Mouse (Mus musculus) hindbrain, embryonic 11.5 days (tissue): Measurements from ENCODE around the gene Ppm1h. TPM values are rescaled to one million over a fixed set of nuclear protein-coding genes. Genes with fewer than 3 reads are reported as not detected.

Source experiments
- ATAC-seq: fragments of 200-750 bp; cut with Nextera tagmentation; 2 replicates; pipeline ENCODE4 v1.8.0; 2017; ENCODE audit warnings: mild to moderate bottlenecking, moderate TSS enrichment, moderate library complexity; ENCODE audit not compliant: low FRiP score
- DNase-seq: peaks from one replicate; pipeline ENCODE4 v3.0.0-alpha.2; 2015; ENCODE audit warnings: low spot score
- H3K27ac ChIP-seq: fragments of 300-500 bp; sonication (generic); 2 replicates; pipeline ENCODE4 v1.5.1; 2014; ENCODE audit warnings: mild to moderate bottlenecking, low read depth, low read length
- H3K27me3 ChIP-seq: fragments of 300-500 bp; sonication (generic); 2 replicates; pipeline ENCODE4 v1.6.1; 2014; ENCODE audit warnings: mild to moderate bottlenecking, low read length, moderate library complexity, mixed read lengths; ENCODE audit not compliant: control insufficient read depth, insufficient read depth
- H3K36me3 ChIP-seq: fragments of 300-500 bp; sonication (generic); 2 replicates; pipeline ENCODE4 v1.6.1; 2014; ENCODE audit warnings: mild to moderate bottlenecking, low read length, moderate library complexity, mixed read lengths; ENCODE audit not compliant: control insufficient read depth, insufficient read depth
- H3K4me1 ChIP-seq: fragments of 300-500 bp; sonication (generic); replicated peaks from 2 replicates; pipeline ENCODE4 v1.6.1; 2014; ENCODE audit warnings: low read length, mixed read lengths; ENCODE audit not compliant: control insufficient read depth, insufficient read depth
- H3K4me2 ChIP-seq: fragments of 300-500 bp; sonication (generic); replicated peaks from 2 replicates; pipeline ENCODE4 v1.6.1; 2014; ENCODE audit warnings: mild to moderate bottlenecking, low read depth, low read length
- H3K4me3 ChIP-seq: fragments of 300-500 bp; sonication (generic); 2 replicates; pipeline ENCODE4 v1.5.1; 2014; ENCODE audit warnings: low read depth, low read length
- H3K9ac ChIP-seq: fragments of 300-500 bp; sonication (generic); 2 replicates; pipeline ENCODE4 v1.6.1; 2014; ENCODE audit warnings: low read depth, low read length
- H3K9me3 ChIP-seq: fragments of 300-500 bp; sonication (generic); 2 replicates; pipeline ENCODE4 v1.6.1; 2016; ENCODE audit warnings: low read length; ENCODE audit not compliant: control insufficient read depth
- WGBS: fragments of 180-500 bp; shearing (Covaris S2); extraction: QIAGEN DNeasy Blood & Tissue Kit; methylation state at CpG from one replicate; pipeline ENCODE4 v1.1.7; 2014; 5-methylcytosine and 5-hydroxymethylcytosine counted together
- polyA plus RNA-seq: library from polyadenylated mRNA; unstranded; fragments of >200 nt; fragmentation: Nextera tagmentation; extraction: Ambion mirVana; gene quantifications from 2 replicates; pipeline ENCODE4 v1.2.1, GENCODE M21; 2014

The Ppm1h gene
- polyA plus RNA-seq, 1 experiment from 2014 or later = 9.7 TPM

GRCm38 (mm10) chr10:122764653-122765052, 86.1 kb downstream of the Ppm1h start:
- 61% methylated on average over 7 of the region's 7 CpGs for WGBS
- Histone ChIP-seq H3K27me3 (no peaks in the 10 kb centered on the region), H3K9ac (no peak overlapping the region), H3K4me3 (no peak overlapping the region), H3K27ac (no peak overlapping the region), H3K4me1 (no peaks in the 10 kb centered on the region), H3K36me3 (no peaks in the 10 kb centered on the region), H3K4me2 (no peak overlapping the region), H3K9me3 (no peaks in the 10 kb centered on the region)
- ATAC-seq = peak; percentile 47; the same call in 1 of the 2 replicates
- DNase-seq = no peak

- Histone ChIP-seq H3K4me2 (no peak overlapping the region), H3K27me3 (no peaks in the 10 kb centered on the region), H3K9me3 (no peaks in the 10 kb centered on the region), H3K4me3 (no peak overlapping the region), H3K9ac (no peak overlapping the region), H3K27ac (no peak overlapping the region), H3K36me3 (no peaks in the 10 kb centered on the region), H3K4me1 (no peaks in the 10 kb centered on the region)
- ATAC-seq (no peak), DNase-seq (no peak)
- WGBS = 54% methylated on average over 4 of the region's 4 CpGs
Observed at GRCm38 (mm10) chr10:122765521-122765920, 87.0 kb downstream of the Ppm1h start.

- DNase-seq = no peak
- Histone ChIP-seq H3K4me1 (no peaks in the 10 kb centered on the region), H3K27me3 (no peaks in the 10 kb centered on the region)
Observed at GRCm38 (mm10) chr10:122765992-122766391, 87.4 kb downstream of the Ppm1h start.

GRCm38 (mm10) chr10:122768204-122768892, 89.8 kb downstream of the Ppm1h start:
- ATAC-seq = no peak
- no peaks in the 10 kb centered on the region for H3K4me1 ChIP-seq
- H3K27me3 ChIP-seq = no peaks in the 10 kb centered on the region
- H3K27ac ChIP-seq = no peak overlapping the region
- H3K4me2 ChIP-seq = no peak overlapping the region
- no peak overlapping the region for H3K4me3 ChIP-seq
- DNase-seq = no peak
- no peaks in the 10 kb centered on the region for H3K9me3 ChIP-seq
- no peak overlapping the region for H3K9ac ChIP-seq
- 69% methylated on average over 13 of the region's 13 CpGs for WGBS
- H3K36me3 ChIP-seq = no peaks in the 10 kb centered on the region

More at GRCm38 (mm10) chr10:122765992-122766391, 87.4 kb downstream of the Ppm1h start:
- Histone ChIP-seq H3K4me3 (no peak overlapping the region), H3K36me3 (no peaks in the 10 kb centered on the region), H3K9me3 (no peaks in the 10 kb centered on the region), H3K27ac (no peak overlapping the region), H3K4me2 (no peak overlapping the region), H3K9ac (no peak overlapping the region)
- 57% methylated on average over 8 of the region's 8 CpGs for WGBS
- ATAC-seq = no peak

GRCm38 (mm10) chr10:122768893-122769341, 90.4 kb downstream of the Ppm1h start:
- H3K27me3 ChIP-seq = no peaks in the 10 kb centered on the region
- H3K4me1 ChIP-seq = no peaks in the 10 kb centered on the region
- DNase-seq = no peak
- no peaks in the 10 kb centered on the region for H3K36me3 ChIP-seq
- no peaks in the 10 kb centered on the region for H3K9me3 ChIP-seq
- H3K9ac ChIP-seq = no peak overlapping the region
- no peak overlapping the region for H3K4me3 ChIP-seq
- WGBS = 70% methylated on average over 6 of the region's 6 CpGs
- no peak for ATAC-seq
- H3K4me2 ChIP-seq = no peak overlapping the region
- H3K27ac ChIP-seq = no peak overlapping the region

- no peak overlapping the region for H3K27ac ChIP-seq
Observed at GRCm38 (mm10) chr10:122770337-122770736, 91.8 kb downstream of the Ppm1h start.

GRCm38 (mm10) chr10:122770987-122771386, 92.4 kb downstream of the Ppm1h start:
- H3K4me3 ChIP-seq = no peak overlapping the region
- H3K4me1 ChIP-seq = no peaks in the 10 kb centered on the region
- WGBS = 59% methylated on average over 5 of the region's 5 CpGs
- no peak for ATAC-seq
- no peak for DNase-seq
- H3K27me3 ChIP-seq = no peaks in the 10 kb centered on the region
- no peak overlapping the region for H3K9ac ChIP-seq
- no peak overlapping the region for H3K4me2 ChIP-seq
- H3K9me3 ChIP-seq = no peaks in the 10 kb centered on the region
- H3K27ac ChIP-seq = no peak overlapping the region
- no peaks in the 10 kb centered on the region for H3K36me3 ChIP-seq

More at GRCm38 (mm10) chr10:122770337-122770736, 91.8 kb downstream of the Ppm1h start:
- Histone ChIP-seq H3K36me3 (no peaks in the 10 kb centered on the region), H3K27me3 (no peaks in the 10 kb centered on the region), H3K4me3 (no peak overlapping the region), H3K4me1 (no peaks in the 10 kb centered on the region), H3K4me2 (no peak overlapping the region), H3K9ac (no peak overlapping the region), H3K9me3 (no peaks in the 10 kb centered on the region)
- ATAC-seq (no peak), DNase-seq (no peak)
- WGBS = 72% methylated on average over 7 of the region's 7 CpGs

- no peak for ATAC-seq
- Histone ChIP-seq H3K4me2 (no peak overlapping the region), H3K9me3 (no peaks in the 10 kb centered on the region), H3K9ac (no peak overlapping the region), H3K27ac (no peak overlapping the region), H3K36me3 (no peaks in the 10 kb centered on the region), H3K27me3 (no peaks in the 10 kb centered on the region), H3K4me3 (no peak overlapping the region), H3K4me1 (no peaks in the 10 kb centered on the region)
- 92% methylated on average over 7 of the region's 7 CpGs for WGBS
- no peak for DNase-seq
Observed at GRCm38 (mm10) chr10:122774169-122774568, 95.6 kb downstream of the Ppm1h start.

GRCm38 (mm10) chr10:122777436-122777835, 98.9 kb downstream of the Ppm1h start:
- ATAC-seq (no peak), DNase-seq (no peak)
- no peak overlapping the region for H3K4me2 ChIP-seq
- WGBS = 68% methylated on average over 3 of the region's 3 CpGs
- no peak overlapping the region for H3K27ac ChIP-seq
- no peak overlapping the region for H3K9ac ChIP-seq
- no peaks in the 10 kb centered on the region; the same call in 1 of the 2 replicates for H3K27me3 ChIP-seq
- H3K9me3 ChIP-seq = no peaks in the 10 kb centered on the region
- H3K4me3 ChIP-seq = no peak overlapping the region
- no peaks in the 10 kb centered on the region for H3K36me3 ChIP-seq
- 0 out of 2 replicates have a peak, but pooled peaks cover 2% of the 10 kb centered on the region for H3K4me1 ChIP-seq
